Mouse (Mus musculus): ENCODE results near the gene Hps4.

Hps4 gene

GRCm38 (mm10) chr5:112324637-112325545 is 18.0 kb upstream of the Hps4 start:
- DNase-seq: peak; percentile 52

- peak; percentile 97 for DNase-seq
Observed at GRCm38 (mm10) chr5:112325546-112326445, 17.1 kb upstream of the Hps4 start, which contains the start of gene Tfip11. TSS of gene Tfip11 (plus strand) at chr5:112326358.

- no peak for DNase-seq
Observed at GRCm38 (mm10) chr5:112326446-112327009, 16.4 kb upstream of the Hps4 start.

GRCm38 (mm10) chr5:112327854-112328253 is 15.0 kb upstream of the Hps4 start:
- no peak for DNase-seq

- DNase-seq: no peak
Observed at GRCm38 (mm10) chr5:112329805-112330564, 12.9 kb upstream of the Hps4 start.

- DNase-seq: peak; percentile 68
Observed at GRCm38 (mm10) chr5:112335473-112335872, 7.4 kb upstream of the Hps4 start.

- DNase-seq: no peak
Observed at GRCm38 (mm10) chr5:112337004-112337403, 5.9 kb upstream of the Hps4 start.

GRCm38 (mm10) chr5:112339215-112339614 is 3.7 kb upstream of the Hps4 start:
- DNase-seq: no peak

- DNase-seq: no peak
Observed at GRCm38 (mm10) chr5:112343205-112343595, 317 bp downstream of the Hps4 start.

- DNase-seq: no peak
Observed at GRCm38 (mm10) chr5:112344092-112344960, 1.4 kb downstream of the Hps4 start.

GRCm38 (mm10) chr5:112346211-112346965 is 3.5 kb downstream of the Hps4 start:
- DNase-seq: no peak

GRCm38 (mm10) chr5:112349169-112349568 is 6.3 kb downstream of the Hps4 start:
- no peak for DNase-seq

GRCm38 (mm10) chr5:112355493-112355892 is 12.6 kb downstream of the Hps4 start:
- no peak for DNase-seq

GRCm38 (mm10) chr5:112355910-112356309 is 13.0 kb downstream of the Hps4 start, which contains the start of gene Gm6583:
TSS of gene Gm6583 (minus strand) at chr5:112356033.
- DNase-seq: no peak

GRCm38 (mm10) chr5:112356322-112356721 is 13.4 kb downstream of the Hps4 start:
- peak; percentile 18 for DNase-seq

GRCm38 (mm10) chr5:112359520-112359919 is 16.6 kb downstream of the Hps4 start:
- DNase-seq: no peak

GRCm38 (mm10) chr5:112360077-112360476 is 17.2 kb downstream of the Hps4 start:
- no peak for DNase-seq

- DNase-seq: no peak
Observed at GRCm38 (mm10) chr5:112364184-112364797, 21.4 kb downstream of the Hps4 start.

- no peak for DNase-seq
Observed at GRCm38 (mm10) chr5:112366879-112367278, 24.0 kb downstream of the Hps4 start.

GRCm38 (mm10) chr5:112367338-112367737 is 24.5 kb downstream of the Hps4 start:
- DNase-seq: no peak

Measured in lung, postnatal 14 days (tissue).